Mouse (Mus musculus) gastrocnemius, adult 18-20 months (tissue): Measurements from ENCODE around the gene H2-Eb2. TPM values are rescaled to one million over a fixed set of nuclear protein-coding genes. Genes with fewer than 3 reads are reported as not detected.
"Not testable (repeated sequence)": the region's sequence is repeated elsewhere in the genome, so short reads cannot be mapped to it uniquely, and the experiment has no call there.

Experiments
- DNase-seq: peaks from one replicate; pipeline ENCODE4 v3.0.0; 2021; ENCODE audit warnings: low spot score
- total RNA-seq, 2 experiments: library from RNA; stranded (reverse); gene quantifications; 2 replicates each; pipeline ENCODE4 v1.2.3; 2021

Gene H2-Eb2
- total RNA-seq, 2 experiments from 2014 or later, result not detected

DNA sequence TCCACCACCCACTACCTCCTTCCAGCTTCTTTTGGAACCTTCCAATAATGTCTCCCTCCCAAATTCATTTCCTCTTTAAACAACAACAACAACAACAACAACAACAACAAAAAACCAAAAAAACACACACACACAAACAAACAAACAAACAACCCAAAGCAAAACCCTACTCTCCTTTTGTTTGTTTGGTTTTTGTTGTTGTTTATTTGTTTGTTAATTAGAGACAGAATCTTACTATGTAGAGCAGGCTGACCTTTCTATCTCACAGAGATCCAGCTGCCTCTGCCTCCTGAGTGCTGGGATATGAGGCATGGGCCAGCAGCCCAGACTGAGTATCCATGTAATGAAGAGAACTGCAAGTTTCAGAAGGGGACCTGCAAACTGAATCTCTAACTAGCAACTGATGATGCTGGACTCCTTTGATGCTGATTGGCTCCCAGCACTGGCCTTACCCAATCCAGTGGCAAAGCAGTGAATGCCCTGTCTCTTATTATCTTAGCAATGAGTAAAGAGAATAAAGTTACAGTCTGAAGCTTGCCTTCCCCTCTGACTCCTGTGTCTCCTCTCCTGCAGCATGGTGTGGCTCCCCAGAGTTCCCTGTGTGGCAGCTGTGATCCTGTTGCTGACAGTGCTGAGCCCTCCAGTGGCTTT, 20.0 kb upstream of the H2-Eb2 start, which contains the start of gene H2-Eb1:
TSS of gene H2-Eb1 (plus strand) at position 488 of the 651 bp plus-strand sequence.
- DNase-seq, result peak; percentile 86

DNA sequence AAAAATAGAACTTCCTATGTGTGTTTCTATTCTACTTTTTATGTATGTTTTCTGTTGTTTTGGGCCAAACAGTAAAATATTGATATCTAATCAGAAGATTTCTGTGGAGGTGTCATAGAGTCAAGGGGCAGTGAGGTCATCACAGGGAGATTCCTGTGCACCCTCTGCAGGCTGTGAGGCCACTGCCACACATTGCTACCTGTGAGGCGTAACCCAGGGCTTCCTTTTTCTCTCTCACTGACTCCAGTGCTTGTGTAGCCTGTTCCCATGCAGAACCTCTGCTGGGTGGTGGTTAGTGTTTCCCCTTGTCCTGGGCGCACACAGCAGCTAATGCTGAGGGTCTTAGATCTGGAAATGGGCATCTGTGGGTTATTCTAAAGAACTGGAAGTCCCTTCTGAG, 19.1 kb upstream of the H2-Eb2 start:
- no peak for DNase-seq

DNA sequence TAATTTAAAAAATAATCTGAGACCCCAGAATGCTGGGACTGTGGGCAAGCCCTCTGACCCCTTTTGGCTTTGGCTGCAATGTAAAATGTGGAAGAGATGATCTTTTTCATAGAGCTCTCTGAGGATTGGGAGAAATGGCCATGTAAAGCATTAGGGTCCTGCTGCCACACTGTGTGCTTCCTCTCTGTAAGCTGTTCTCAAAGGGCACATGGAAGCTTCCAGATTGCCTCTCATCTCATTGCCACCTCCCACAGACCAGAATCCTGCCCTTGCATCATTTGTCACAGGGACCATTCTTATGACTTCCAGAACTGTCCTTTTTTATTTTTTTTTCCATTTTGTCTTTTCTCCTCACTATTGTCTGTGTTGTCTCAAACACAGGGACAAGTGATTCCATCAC, 18.2 kb upstream of the H2-Eb2 start:
- no peak for DNase-seq

DNA sequence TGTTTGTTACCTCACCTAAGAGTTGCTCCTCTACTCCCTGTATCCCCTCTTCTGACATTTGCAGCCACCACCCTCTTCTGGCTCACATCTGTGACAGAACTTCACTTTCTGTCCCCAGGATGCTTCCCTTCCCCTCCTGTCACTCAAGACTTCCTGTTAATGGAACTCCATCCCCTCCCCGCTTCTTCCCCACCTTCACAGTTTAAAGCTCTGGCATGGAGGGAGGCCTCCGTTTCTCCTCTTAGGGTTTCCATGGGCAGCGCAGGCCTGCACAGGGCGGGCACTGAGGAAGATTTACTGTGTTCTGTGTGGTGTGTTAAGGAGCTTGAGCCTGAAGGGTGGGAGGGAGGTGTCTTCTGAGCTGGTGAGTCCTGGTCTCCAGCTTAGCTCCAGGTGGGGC, 17.3 kb upstream of the H2-Eb2 start:
- DNase-seq, result no peak

DNA sequence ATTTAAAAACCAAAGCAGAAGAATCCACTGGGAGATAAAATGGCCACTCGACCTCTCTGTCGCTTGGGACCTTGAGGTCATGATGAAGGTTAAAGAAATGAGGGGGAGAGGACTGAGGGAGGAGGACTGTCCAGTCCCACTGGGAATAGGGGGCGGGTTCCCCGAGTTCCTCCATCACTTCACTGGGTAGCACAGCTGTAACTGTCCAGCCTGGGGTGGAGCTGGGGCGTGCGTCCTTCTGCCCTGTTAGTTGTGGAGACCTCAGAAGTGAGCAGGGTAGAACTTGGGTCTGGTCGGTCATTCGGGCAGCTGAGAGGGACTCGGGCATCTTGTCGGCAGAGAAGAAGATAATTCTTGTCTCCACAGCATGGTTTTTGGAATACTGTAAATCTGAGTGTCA, 16.2 kb upstream of the H2-Eb2 start:
- no peak for DNase-seq

DNA sequence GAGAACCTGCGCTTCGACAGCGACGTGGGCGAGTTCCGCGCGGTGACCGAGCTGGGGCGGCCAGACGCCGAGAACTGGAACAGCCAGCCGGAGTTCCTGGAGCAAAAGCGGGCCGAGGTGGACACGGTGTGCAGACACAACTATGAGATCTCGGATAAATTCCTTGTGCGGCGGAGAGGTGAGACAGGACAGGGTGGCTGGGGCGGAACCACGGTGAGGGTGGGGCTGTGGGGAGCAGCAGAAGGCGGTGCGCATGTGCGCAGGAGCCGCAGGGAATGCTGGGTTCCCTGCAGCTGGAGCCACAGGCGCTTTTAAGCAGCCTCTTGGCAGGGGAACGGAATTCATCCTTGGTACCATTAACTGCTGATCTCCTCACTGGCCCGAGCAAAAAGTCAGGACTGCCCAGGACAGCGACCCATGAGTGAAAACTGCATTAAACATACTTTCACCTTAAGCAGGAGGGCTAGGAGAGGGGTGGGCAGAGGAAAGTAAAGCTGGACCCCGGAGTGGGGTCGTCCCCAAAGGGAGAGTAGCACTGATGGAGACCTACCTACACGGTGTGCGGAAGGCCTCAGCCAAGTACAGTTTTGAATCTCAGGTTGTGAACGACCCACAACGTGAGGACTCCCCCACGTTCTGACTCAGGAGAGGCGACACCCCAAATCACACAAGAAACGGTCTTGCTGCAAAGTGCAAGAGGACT, 15.6 kb upstream of the H2-Eb2 start:
- DNase-seq, result peak; percentile 38

DNA sequence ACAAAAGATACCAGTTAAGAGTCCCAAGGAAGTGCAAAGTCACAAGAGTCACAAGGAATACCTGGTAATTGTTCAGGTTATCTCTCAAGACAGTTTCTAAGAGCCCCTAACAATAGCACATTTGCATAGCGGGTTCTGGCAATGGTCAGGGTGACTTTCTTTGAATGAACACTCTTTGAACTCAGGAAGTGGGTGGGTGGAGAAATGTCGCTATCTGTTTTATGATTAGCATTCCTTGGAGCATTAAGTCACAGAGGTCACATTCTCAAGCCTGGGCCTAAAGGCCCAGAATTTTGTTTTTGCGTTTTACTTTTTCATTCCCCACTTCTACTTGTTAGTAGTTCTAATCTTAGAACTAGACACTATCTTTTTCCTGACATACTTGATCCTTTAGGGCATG, 14.9 kb upstream of the H2-Eb2 start:
- not testable (repeated sequence) for DNase-seq

DNA sequence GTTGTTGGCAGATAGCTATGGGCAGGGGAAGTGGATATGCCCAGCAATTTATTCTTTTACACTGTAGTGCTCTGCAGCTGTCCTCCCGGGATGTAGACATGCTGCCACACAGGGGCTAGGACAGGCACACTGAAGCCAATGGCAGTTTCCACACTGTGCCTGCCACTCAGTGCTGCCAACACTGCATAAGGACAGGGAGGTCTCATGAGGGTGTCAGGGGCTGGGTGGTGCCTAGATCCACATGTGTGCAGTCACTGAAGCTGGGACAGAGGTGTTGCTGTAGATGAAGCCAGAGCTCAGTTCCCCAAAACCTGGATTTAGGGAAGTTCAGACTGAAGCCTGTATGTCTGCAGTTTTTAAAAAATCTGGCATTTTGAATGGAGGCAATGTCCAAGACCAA, 13.3 kb upstream of the H2-Eb2 start:
- DNase-seq, result no peak

DNA sequence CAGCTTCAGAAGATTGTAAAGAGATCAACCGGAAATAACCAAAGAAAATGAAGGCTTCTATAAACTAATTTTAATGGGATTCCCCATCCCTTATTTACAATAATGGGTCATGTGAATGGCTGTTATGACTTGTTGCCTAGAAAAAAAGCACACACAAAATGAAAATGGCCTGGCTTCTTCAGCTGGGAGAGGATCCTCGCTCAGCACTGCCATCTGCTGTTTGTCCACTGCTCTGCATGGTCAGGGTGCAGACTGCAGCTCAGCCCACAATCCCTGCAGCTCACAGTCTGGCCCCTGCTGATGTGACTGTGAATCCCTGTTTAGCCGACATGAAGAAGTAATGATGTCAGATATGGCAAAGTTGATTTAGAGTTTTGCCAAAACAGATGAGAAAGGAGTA, 12.1 kb upstream of the H2-Eb2 start:
- peak; percentile 68 for DNase-seq

DNA sequence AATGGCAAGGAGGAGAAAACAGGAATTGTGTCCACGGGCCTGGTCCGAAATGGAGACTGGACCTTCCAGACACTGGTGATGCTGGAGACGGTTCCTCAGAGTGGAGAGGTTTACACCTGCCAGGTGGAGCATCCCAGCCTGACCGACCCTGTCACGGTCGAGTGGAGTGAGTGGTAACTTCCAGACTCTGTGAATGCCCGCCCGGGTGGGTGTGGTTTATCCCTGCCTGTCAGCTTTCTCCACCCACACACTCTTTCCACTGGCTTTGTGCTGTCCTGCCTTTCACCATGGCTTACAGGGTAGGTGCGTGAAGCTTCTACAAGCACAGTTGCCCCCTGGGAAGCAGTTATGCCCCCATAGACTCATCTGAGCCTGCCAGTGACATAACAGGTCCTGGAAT, 11.2 kb upstream of the H2-Eb2 start:
- no peak for DNase-seq

DNA sequence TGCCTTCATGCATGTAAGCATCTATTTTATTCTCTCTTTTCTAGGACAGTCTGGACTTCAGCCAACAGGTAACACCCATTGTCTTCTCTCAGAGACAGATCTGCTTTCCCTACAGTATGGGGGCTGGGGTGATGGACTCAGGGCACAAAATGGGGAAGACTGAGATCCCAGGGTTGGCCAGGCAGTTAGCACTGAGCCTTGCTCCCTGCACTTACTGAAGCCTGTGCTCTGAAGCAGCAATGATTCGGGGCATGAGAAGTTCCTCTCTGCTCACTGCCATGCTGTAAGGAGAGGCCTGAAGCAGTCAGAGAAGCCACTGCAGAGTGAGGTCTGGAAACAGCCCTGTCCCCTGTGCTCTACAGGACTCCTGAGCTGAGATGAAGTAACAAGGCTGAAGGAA, 10.0 kb upstream of the H2-Eb2 start:
- no peak for DNase-seq

DNA sequence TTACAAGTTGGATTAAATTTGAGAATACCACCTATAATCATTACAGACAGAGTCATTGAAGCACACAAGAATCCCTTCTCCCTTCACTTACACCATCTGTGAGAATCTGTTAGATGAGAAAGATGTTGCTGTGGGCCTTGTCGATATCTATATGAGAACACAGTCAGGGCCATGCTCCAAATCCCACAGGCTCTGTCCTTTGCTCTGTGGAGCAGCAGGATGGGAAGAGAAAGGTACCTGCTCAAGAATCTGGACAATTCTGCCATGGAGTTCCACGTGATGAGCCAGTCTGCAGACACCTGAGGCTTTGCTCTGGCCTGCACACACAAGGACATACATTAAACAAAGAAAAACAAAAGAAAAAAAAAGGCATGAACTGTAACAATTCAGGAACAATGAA, 8.8 kb upstream of the H2-Eb2 start:
- no peak for DNase-seq

DNA sequence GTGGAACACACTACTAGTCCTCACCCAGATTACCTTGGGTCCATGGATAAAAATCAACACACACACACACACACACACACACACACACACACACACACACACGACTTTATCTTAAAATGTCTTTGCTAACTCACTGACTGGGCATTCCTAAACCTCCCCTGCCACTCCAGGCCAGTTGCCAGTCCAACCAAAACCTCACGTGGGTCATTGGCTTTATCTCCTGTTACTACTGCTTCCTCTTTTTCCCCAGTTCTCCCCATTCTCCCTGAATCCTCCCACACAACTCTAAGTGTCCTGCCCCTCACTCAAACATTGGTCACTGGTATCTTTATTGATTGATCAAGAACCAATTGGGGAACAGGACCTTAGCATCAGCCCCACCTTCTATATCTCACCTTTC, 8.2 kb upstream of the H2-Eb2 start:
- DNase-seq, result no peak

DNA sequence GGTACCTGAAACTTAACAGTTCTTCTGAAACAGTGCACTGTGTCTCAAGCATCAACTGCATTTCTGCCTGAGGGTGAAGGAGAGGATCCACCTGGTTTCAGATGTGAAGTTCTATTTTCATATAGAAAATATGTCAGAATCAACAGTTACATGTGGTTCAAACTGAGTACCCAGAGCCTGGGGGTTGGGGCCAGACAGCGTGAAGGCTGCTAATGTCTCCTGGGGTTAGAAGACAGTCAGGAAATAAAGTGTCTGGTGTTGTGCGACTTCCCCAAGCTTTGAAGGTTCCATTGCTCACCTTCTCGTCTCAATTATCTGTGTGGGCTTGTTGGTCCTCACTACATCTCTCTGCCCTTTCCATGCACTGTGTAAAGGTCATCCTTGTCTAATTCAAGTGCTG, 908 bp downstream of the H2-Eb2 start:
- no peak for DNase-seq

DNA sequence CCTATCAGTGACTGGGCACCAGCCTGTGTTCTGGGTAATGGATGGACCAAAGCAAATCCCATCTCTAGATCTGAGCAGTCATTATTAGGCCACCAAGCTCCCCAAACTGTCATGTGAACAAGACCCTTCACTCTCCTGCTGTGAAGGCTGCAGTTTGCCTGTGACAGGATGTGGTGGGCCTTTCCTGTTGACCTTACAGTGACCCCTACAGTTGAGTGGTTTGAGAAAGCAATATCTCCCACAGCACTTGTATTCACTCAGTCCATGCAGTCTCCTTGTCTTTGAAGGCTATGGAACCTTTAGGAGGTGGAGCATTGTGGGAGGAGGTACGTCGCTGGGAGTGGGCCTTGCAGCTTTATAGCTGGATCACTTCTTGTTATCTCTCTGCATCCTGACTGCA, 4.3 kb downstream of the H2-Eb2 start:
- DNase-seq, result no peak

DNA sequence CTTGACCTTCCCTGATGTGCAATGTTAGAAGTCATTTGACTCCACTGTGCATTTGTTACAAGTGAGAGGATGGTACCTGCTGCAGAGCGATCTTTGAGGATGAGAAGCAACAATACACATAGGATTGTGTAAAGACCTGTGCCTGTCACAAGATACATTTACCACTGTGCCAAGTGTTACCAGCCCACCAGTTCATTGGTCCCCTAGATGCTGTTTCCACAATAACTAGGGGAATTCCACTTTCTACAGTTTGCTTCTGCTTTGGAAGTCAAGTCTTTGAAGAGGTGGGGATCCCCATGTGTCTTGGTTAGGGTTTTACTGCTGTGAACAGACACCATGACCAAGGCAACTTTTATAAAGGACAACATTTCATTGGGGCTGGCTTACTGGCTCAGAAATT, 5.7 kb downstream of the H2-Eb2 start:
- no peak for DNase-seq

DNA sequence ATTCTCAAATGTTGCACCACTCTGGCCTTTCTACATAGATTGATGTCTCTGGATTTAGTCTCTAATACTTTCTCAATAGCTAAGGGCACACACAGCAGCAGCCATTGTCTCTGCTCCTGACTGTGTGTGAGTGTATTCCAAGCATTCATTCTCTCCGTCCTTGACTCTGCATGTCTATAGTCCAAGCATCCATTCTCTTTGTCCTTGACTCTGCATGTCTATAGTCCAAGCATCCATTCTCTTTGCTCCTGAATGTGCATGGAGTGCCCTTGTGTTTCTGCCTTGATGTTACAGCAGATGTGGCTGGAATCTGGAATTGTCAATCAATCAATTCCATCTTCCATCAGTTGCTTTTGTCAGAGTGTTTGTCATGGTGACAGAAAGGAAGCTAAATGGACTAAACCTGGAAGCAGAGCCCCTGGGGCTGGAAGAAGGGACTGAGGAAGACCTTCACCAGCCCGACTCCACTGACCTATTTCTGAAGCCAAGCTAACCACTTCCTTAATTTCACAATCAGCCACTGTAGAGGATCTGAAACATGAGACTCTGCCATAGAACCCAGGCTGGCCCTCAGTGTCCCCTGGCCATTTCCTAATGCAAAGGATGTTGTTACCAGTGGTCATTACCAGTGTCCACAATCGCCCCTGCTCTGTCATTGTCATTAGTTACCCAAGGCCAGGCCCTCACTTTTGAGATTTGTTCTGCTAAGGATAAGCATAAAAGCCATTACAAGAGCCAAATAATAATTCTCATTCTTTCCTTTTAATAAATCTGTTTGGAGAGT, 15.3 kb downstream of the H2-Eb2 start:
- no peak for DNase-seq

DNA sequence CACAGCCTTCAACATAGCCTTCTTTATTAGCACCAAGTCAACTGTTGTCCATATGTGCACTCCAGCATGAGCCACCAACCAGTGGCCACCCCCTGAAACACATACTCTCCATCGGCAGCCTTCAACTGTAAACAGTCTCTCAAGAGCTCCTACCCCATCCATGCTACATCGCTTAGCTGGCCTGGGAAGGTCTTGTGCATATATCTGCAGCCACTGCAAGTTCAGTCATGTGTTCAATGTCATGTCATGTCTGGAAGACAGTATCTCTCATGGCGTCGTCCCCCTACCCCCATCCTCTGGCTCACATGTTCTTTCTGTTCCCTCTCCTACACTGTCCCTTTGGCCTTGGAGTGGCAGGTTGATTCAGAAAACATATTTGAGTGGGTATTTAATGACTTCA, 19.4 kb downstream of the H2-Eb2 start:
- DNase-seq, result no peak

DNA sequence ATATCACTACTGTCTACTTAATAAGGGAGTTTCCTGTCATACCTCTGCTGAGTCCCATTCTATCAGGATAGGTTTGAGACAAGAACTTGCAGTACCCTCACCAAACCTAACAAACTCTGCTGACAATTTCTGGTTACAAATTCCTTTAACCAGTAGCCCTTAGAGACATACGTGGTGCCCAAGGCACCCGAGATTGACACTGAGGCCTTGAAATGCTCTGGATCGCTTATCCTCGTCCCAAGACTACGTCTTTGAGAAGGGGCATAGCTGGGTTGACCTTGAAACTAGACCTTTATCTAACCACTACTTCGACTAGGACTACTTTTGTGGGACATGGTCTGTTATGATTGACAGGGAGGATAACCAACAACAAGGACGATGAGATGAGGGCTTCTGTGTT, 20.0 kb downstream of the H2-Eb2 start:
- no peak for DNase-seq

DNA sequence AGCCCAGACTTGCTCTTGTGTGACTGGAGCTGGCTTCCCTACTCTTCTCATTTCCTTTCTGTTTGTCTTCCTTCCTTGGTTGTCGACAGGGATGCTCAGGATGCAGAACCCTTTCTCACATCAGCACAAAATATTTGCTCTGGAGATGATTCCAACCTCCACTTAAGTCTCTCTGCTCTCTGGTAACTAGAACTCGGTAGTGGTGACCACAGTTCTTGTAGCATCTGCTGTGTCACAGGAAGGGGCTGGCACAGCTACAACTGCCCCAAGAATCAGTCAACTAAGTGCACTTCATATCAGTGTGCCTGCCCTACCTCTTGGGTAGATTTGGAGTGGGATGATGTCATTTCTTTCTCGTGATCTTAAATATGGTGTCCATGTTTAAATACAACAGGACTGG, 20.6 kb downstream of the H2-Eb2 start:
- DNase-seq, result no peak

DNA sequence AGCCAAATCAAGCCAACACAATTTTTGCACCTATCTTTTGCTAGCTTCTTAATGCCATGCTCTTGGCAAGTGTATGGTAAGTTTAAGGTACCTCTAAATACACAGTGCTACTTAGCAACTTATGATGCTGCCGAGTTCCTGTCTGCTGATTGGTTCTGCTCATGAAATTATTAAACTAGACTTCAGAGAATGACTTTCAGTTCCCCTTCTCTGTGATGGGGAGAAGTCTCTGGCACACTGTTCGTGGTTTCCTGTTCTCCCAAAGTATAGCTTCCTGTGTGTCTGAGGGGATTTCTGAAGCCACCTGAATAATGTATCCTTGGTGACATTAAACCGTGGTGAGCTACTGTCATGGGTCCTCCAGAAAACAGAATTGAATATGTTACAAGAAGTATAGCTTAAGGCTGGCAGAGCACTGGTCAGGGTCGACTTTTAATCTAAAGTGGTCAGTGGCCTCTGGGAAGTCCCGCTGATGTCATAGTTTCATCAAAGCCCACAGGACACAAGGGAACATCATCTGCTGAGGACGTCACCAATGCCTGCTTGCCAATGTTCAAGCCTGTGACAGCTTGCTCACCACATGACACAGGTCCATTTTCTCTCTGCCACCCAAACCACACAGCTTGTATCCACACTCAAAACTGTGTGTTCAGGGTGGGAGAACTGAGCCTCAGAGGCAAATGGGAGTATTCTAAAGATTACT, 22.3 kb downstream of the H2-Eb2 start:
- DNase-seq, result peak; percentile 36

DNA sequence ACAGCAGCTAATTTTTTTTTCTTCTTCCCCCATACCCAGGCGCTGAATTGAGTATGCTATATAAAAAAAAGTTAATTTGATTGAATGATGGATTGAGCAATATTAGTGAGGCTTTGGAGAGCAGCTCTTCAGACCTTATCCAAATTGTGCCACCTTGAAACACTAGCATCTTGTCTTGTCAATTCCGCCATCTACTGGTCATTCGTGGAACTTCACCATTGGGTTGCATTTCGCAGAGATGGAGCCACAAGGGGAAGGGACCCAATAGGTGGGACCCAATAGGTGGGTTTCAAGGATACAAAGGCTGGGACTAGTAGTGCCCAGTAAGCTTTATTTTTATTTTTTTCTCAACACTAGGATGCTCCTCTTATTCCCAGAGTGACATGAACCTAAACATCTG, 24.0 kb downstream of the H2-Eb2 start:
- peak; percentile 68 for DNase-seq
